Comparison of ENCODE assay signal across 8 mouse cellular contexts in the genomic region with DNA sequence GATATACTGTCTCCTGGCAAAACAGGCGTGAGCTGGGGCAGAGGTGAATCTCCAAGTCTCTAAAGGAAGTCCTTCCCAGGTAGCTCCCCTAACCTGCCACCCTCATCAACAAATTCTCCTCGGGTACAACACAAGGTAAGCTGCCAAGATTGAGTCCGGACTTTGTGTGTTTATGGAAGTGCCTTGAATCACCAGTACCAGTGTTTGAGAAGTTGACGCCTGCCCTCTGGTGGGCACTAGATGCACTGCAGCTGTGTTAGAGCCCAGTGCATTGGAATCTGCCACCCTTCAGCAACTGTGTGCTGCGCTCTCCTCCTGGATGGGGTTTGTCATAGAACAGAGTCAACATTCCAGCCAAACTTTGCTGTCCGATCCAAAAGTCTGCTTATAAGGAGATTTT. TPM values are rescaled to one million over a fixed set of nuclear protein-coding genes. Genes with fewer than 3 reads are reported as not detected.
DNase-seq lines count a peak whose midpoint lies in the region; ATAC-seq lines count a peak whose summit lies in the region.

No protein-coding gene starts in this region.

- WGBS in forebrain, embryonic 16.5 days = 21% methylated on average over 6 of the region's 6 CpGs
- WGBS in lung, embryonic 16.5 days = 11% methylated on average over 6 of the region's 6 CpGs

- H3K4me1 ChIP-seq in forebrain, embryonic 16.5 days (replicated peaks; ENCODE audit: control insufficient read depth, insufficient read depth, low read length) = no peaks in the 10 kb centered on the region
- H3K4me1 ChIP-seq in lung, embryonic 16.5 days (replicated peaks; ENCODE audit: control insufficient read depth, insufficient read depth, low read length) = no peaks in the 10 kb centered on the region

- no peak overlapping the region for H3K9ac ChIP-seq in forebrain, embryonic 16.5 days (replicated peaks; ENCODE audit: low read depth, low read length)
- no peak overlapping the region for H3K9ac ChIP-seq in lung, embryonic 16.5 days (ENCODE audit: low read length)

- intact Hi-C loops in heart, postnatal 25 days (cut with DNase I) = loop anchor here (2.0 to 10.0 kb wide), 4 partner anchors 65 to 612 kb away; partner anchors contain the start of gene Rbm38

- H3K27ac ChIP-seq in forebrain, embryonic 16.5 days (ENCODE audit: low read length) = no peak overlapping the region
- no peak overlapping the region for H3K27ac ChIP-seq in lung, embryonic 16.5 days (ENCODE audit: low read length)

- no peaks in the 10 kb centered on the region for H3K27me3 ChIP-seq in forebrain, embryonic 16.5 days (replicated peaks; ENCODE audit: control insufficient read depth, insufficient read depth, low read length)
- H3K27me3 ChIP-seq in lung, embryonic 16.5 days (ENCODE audit: control insufficient read depth, insufficient read depth, low read depth, low read length) = no peaks in the 10 kb centered on the region

- H3K4me3 ChIP-seq in forebrain, embryonic 16.5 days (replicated peaks; ENCODE audit: low read length) = no peak overlapping the region
- H3K4me3 ChIP-seq in lung, embryonic 16.5 days (ENCODE audit: low read length) = no peak overlapping the region

- no peaks in the 10 kb centered on the region for H3K9me3 ChIP-seq in forebrain, embryonic 16.5 days (ENCODE audit: control insufficient read depth, low read length)
- no peaks in the 10 kb centered on the region for H3K9me3 ChIP-seq in lung, embryonic 16.5 days (ENCODE audit: control insufficient read depth, low read length)

- no peak overlapping the region for H3K4me2 ChIP-seq in forebrain, embryonic 16.5 days (ENCODE audit: low read length)
- no peak overlapping the region for H3K4me2 ChIP-seq in lung, embryonic 16.5 days (ENCODE audit: low read depth, low read length)

- ATAC-seq in forebrain, embryonic 16.5 days = peak; percentile 75
- peak; percentile 75 for ATAC-seq in lung, embryonic 16.5 days (ENCODE audit: low read depth)

- no peaks in the 10 kb centered on the region for H3K36me3 ChIP-seq in forebrain, embryonic 16.5 days (ENCODE audit: control insufficient read depth, insufficient read depth)
- H3K36me3 ChIP-seq in lung, embryonic 16.5 days (ENCODE audit: control insufficient read depth, insufficient read depth, low read length) = no peaks in the 10 kb centered on the region

- DNase-seq in Muller cell, postnatal 12 days (ENCODE audit: inconsistent ontology term) = peak; percentile 70
- DNase-seq in cerebellum, adult 11-12 months = peak; percentile 49
- peak; percentile 35 for DNase-seq in heart, postnatal 25 days (ENCODE audit: low spot score)
- peak; percentile 69 to 85 for DNase-seq in layer of hippocampus, adult 8-10 months (ENCODE audit: low spot score in 2 of 2)
- DNase-seq in retina, adult 2 months (ENCODE audit: low read depth, low spot score) = peak; percentile 54
- peak; percentile 91 for DNase-seq in thymus, postnatal 14 days

RNA-seq across cellular contexts. Expression of gene Ctcfl, which starts 29.9 kb away (rescaled TPM):
- polyA plus RNA-seq in forebrain, embryonic 16.5 days (2015; fragmentation: Nextera tagmentation; extraction: Ambion mirVana) = not detected in 2 replicates
- total RNA-seq in heart, postnatal 25 days (2021) = under 1 TPM; 0.14 to 0.18 TPM
- not detected for total RNA-seq in layer of hippocampus, adult 8-10 months (2022)
- polyA plus RNA-seq in lung, embryonic 16.5 days (2015; fragmentation: Nextera tagmentation; extraction: Ambion mirVana) = 0.10 and 0.16 TPM in 2 replicates

Comparison
In these comparisons a context has a peak if more than half of its experiments do, and no peak if none do; other contexts are left out.
1. DNase-seq: peak in every context shown above with its lines; median percentile 91 in thymus, postnatal 14 days; 77 in layer of hippocampus, adult 8-10 months; 70 in Muller cell, postnatal 12 days; 54 in retina, adult 2 months; 49 in cerebellum, adult 11-12 months; 35 in heart, postnatal 25 days.